Mouse (Mus musculus) kidney, adult 9 months (tissue): Measurements from ENCODE around the gene Hnf1a.
A peak's percentile ranks its signal among the peaks of the same experiment; 100 is the strongest.
"Not testable (repeated sequence)": the region's sequence is repeated elsewhere in the genome, so short reads cannot be mapped to it uniquely, and the experiment has no call there.

Experiments used
- DNase-seq: peaks from one replicate; pipeline ENCODE4 v3.0.0; 2022

The Hnf1a gene

GRCm38 (mm10) chr5:114941138-114941537 lies 29.8 kb downstream of the Hnf1a start:
- DNase-seq: not testable (repeated sequence)

- DNase-seq: no peak
Measured at GRCm38 (mm10) chr5:114935838-114936237, 35.1 kb downstream of the Hnf1a start.

GRCm38 (mm10) chr5:114933206-114933605 lies 37.7 kb downstream of the Hnf1a start:
- DNase-seq: peak; percentile 66

- no peak for DNase-seq
Measured at GRCm38 (mm10) chr5:114931626-114932025, 39.3 kb downstream of the Hnf1a start.

- DNase-seq: no peak
Measured at GRCm38 (mm10) chr5:114926753-114927152, 44.1 kb downstream of the Hnf1a start.

GRCm38 (mm10) chr5:114926153-114926684 lies 44.7 kb downstream of the Hnf1a start:
- DNase-seq: no peak

GRCm38 (mm10) chr5:114922998-114923473 lies 47.9 kb downstream of the Hnf1a start, which contains the start of gene Oasl1:
Gene Oasl1 (plus strand): TSS chr5:114923240.
- DNase-seq: peak; percentile 70

GRCm38 (mm10) chr5:114922366-114922731 lies 48.5 kb downstream of the Hnf1a start:
- no peak for DNase-seq

GRCm38 (mm10) chr5:114921551-114922365 lies 49.1 kb downstream of the Hnf1a start:
- peak; percentile 66 for DNase-seq

GRCm38 (mm10) chr5:114917357-114917756 lies 53.5 kb downstream of the Hnf1a start:
- DNase-seq: not testable (repeated sequence)

- DNase-seq: no peak
Measured at GRCm38 (mm10) chr5:114916777-114917176, 54.1 kb downstream of the Hnf1a start.

GRCm38 (mm10) chr5:114915854-114916253 lies 55.0 kb downstream of the Hnf1a start:
- DNase-seq: no peak

- DNase-seq: no peak
Measured at GRCm38 (mm10) chr5:114914855-114915254, 56.0 kb downstream of the Hnf1a start.

GRCm38 (mm10) chr5:114913686-114914085 lies 57.2 kb downstream of the Hnf1a start:
- DNase-seq: peak; percentile 40

- no peak for DNase-seq
Measured at GRCm38 (mm10) chr5:114908598-114909305, 62.1 kb downstream of the Hnf1a start.

- DNase-seq: peak; percentile 69
Measured at GRCm38 (mm10) chr5:114902413-114902812, 68.5 kb downstream of the Hnf1a start.
